Mouse (Mus musculus) left cerebral cortex, postnatal 36 days (tissue): ENCODE measurements around the gene Gm10715. TPM values are rescaled to one million over a fixed set of nuclear protein-coding genes. Genes with fewer than 3 reads are reported as not detected.
"Not testable (repeated sequence)": the region's sequence is repeated elsewhere in the genome, so short reads cannot be mapped to it uniquely, and the experiment has no call there.

Experiments used
- DNase-seq, 2 experiments: peaks; one replicate each; pipeline ENCODE4 v3.0.0; 2021 to 2022; ENCODE audit warnings: low spot score in 2 of 2, mixed read lengths in 1 of 2
- intact Hi-C: fragments of 180-260 bp; cut with DNase I; formaldehyde crosslinking; loops from one replicate; pipeline ENCODE4 v1.15.1; 2025
- microRNA-seq: library from miRNA; unstranded; fragments of <30 nt; microRNA quantifications from one replicate; pipeline ENCODE4 v1.2.0, GENCODE M21; 2022
- total RNA-seq, 2 experiments: library from RNA; stranded (reverse); gene quantifications; 2 replicates each; pipeline ENCODE4 v1.2.3; 2021

The Gm10715 gene
- total RNA-seq, 2 experiments from 2014 or later: not detected

GRCm38 (mm10) chr9:3023312-3023984 is 13.2 kb upstream of the Gm10715 start, which contains the start of gene Gm10718:
Gene Gm10718 (plus strand): TSS chr9:3023547.
- DNase-seq, intact Hi-C loops: not testable (repeated sequence)

- DNase-seq: peak; percentile 31 to 75
- intact Hi-C loops: not testable (repeated sequence)
Measured at GRCm38 (mm10) chr9:3023985-3024648, 12.6 kb upstream of the Gm10715 start.

GRCm38 (mm10) chr9:3024912-3025467 is 11.7 kb upstream of the Gm10715 start, which contains the start of gene Gm10717:
Gene Gm10717 (plus strand): TSS chr9:3025417.
- intact Hi-C loops: not testable (repeated sequence)
- DNase-seq: peak in 1 of 2 experiments; percentile 5

- intact Hi-C loops: not testable (repeated sequence)
- peak; percentile 18 to 71 for DNase-seq
Measured at GRCm38 (mm10) chr9:3025653-3026052, 11.0 kb upstream of the Gm10715 start.

GRCm38 (mm10) chr9:3026136-3026535 is 10.5 kb upstream of the Gm10715 start:
- DNase-seq, intact Hi-C loops: not testable (repeated sequence)

GRCm38 (mm10) chr9:3026741-3027140 is 9.9 kb upstream of the Gm10715 start:
- intact Hi-C loops, DNase-seq: not testable (repeated sequence)

- intact Hi-C loops, DNase-seq: not testable (repeated sequence)
Measured at GRCm38 (mm10) chr9:3027200-3027599, 9.5 kb upstream of the Gm10715 start.

- intact Hi-C loops: not testable (repeated sequence)
Measured at GRCm38 (mm10) chr9:3029276-3030000, 7.2 kb upstream of the Gm10715 start.

GRCm38 (mm10) chr9:3030677-3031318 is 5.9 kb upstream of the Gm10715 start:
- DNase-seq, intact Hi-C loops: not testable (repeated sequence)

More at GRCm38 (mm10) chr9:3029276-3030000, 7.2 kb upstream of the Gm10715 start:
- peak in 1 of 2 experiments; percentile 6 for DNase-seq

- intact Hi-C loops, DNase-seq: not testable (repeated sequence)
Measured at GRCm38 (mm10) chr9:3034299-3034698, 2.4 kb upstream of the Gm10715 start, which contains the start of gene Gm17535. Gene Gm17535 (plus strand): TSS chr9:3034599.

- DNase-seq, intact Hi-C loops: not testable (repeated sequence)
Measured at GRCm38 (mm10) chr9:3038161-3038560, 1.5 kb downstream of the Gm10715 start.

Small RNAs within 50 kb of the gene (microRNA-seq; reads per million reads assigned to microRNA genes)
- gene Mir101c: not detected

Other genes with a start within 250 kb of the Gm10715 start
- gene Gm10722, start 36.0 kb upstream of the Gm10715 start, total RNA-seq: not detected
- gene Gm11168, start 33.5 kb upstream of the Gm10715 start, total RNA-seq: not detected
- not detected for gene Gm10721, start 23.7 kb upstream of the Gm10715 start, total RNA-seq
- not detected for gene Gm10720, start 21.2 kb upstream of the Gm10715 start, total RNA-seq
- gene Gm10719, start 19.5 kb upstream of the Gm10715 start, total RNA-seq: under 1 TPM in 1 of 2 experiments, not detected in 1; 0.93 TPM
- gene Gm10718, start 13.3 kb upstream of the Gm10715 start, total RNA-seq: 1 to 10 TPM in 1 of 2 experiments, under 1 TPM in 1; 0.84 to 1.1 TPM
- not detected for gene Gm10717, start 11.5 kb upstream of the Gm10715 start, total RNA-seq
- not detected for gene Gm17535, start 2.3 kb upstream of the Gm10715 start, total RNA-seq